Comparison of ENCODE assay signal across 13 mouse cellular contexts in genomic region chr8:12324991-12325601, GRCm38 (mm10). TPM values are rescaled to one million over a fixed set of nuclear protein-coding genes. Genes with fewer than 3 reads are reported as not detected.
DNase-seq lines count a peak whose midpoint lies in the region; ATAC-seq lines count a peak whose summit lies in the region.
"Had no signal": no experiment of that assay in that cellular context is flagged by ENCODE, and none has a peak within 500 bp of the region (broad histone marks: within the 10 kb centered on the region; RNA-seq: fewer than 3 reads in every experiment).

No protein-coding gene starts in this region.

- peak overlapping the region; percentile 20 for H3K4me3 ChIP-seq in forebrain, embryonic 15.5 days
- H3K4me3 ChIP-seq in midbrain, embryonic 11.5 days (ENCODE audit: low read depth, low read length), result no peak overlapping the region

- H3K9me3 ChIP-seq in forebrain, embryonic 15.5 days, result no peaks in the 10 kb centered on the region
- no peaks in the 10 kb centered on the region for H3K9me3 ChIP-seq in midbrain, embryonic 11.5 days (ENCODE audit: control insufficient read depth, low read length)
- H3K9me3 ChIP-seq: G1E had no signal

- no peak for ATAC-seq in forebrain, embryonic 15.5 days (replicated peaks)
- peak; percentile 56 for ATAC-seq in midbrain, embryonic 11.5 days (ENCODE audit: low FRiP score)

- H3K9ac ChIP-seq in forebrain, embryonic 15.5 days (replicated peaks), result peak overlapping the region; percentile 37
- no peak overlapping the region for H3K9ac ChIP-seq in midbrain, embryonic 11.5 days (ENCODE audit: low read length)
- H3K9ac ChIP-seq: lung, embryonic 14.5 days had no signal

- WGBS in forebrain, embryonic 15.5 days, result 7% methylated on average over 16 of the region's 16 CpGs
- 18% methylated on average over 16 of the region's 16 CpGs for WGBS in midbrain, embryonic 11.5 days

- H3K27me3 ChIP-seq in forebrain, embryonic 15.5 days, result 0 out of 2 replicates have a peak, but pooled peaks cover 6% of the 10 kb centered on the region
- peaks cover 87% of the 10 kb centered on the region for H3K27me3 ChIP-seq in midbrain, embryonic 11.5 days (ENCODE audit: control insufficient read depth, insufficient read depth, low read length)

- peak overlapping the region; percentile 86 for H3K27ac ChIP-seq in forebrain, embryonic 15.5 days (replicated peaks)
- no peak overlapping the region for H3K27ac ChIP-seq in midbrain, embryonic 11.5 days (ENCODE audit: low read depth, low read length)

- no peaks in the 10 kb centered on the region for H3K36me3 ChIP-seq in forebrain, embryonic 15.5 days
- H3K36me3 ChIP-seq in midbrain, embryonic 11.5 days (ENCODE audit: control insufficient read depth, insufficient read depth, low read length), result no peaks in the 10 kb centered on the region
- H3K36me3 ChIP-seq: G1E had no signal

- H3K4me1 ChIP-seq in forebrain, embryonic 15.5 days, result peaks cover 81% of the 10 kb centered on the region
- H3K4me1 ChIP-seq in midbrain, embryonic 11.5 days (ENCODE audit: control insufficient read depth, insufficient read depth, low read length), result peaks cover 34% of the 10 kb centered on the region

- peak overlapping the region; percentile 33 for H3K4me2 ChIP-seq in forebrain, embryonic 15.5 days (replicated peaks)
- H3K4me2 ChIP-seq in midbrain, embryonic 11.5 days, result no peak overlapping the region
- H3K4me2 ChIP-seq: lung, embryonic 14.5 days had no signal

- peak; percentile 13 for DNase-seq in R1 (ENCODE audit: low read depth, low spot score)
- peak; percentile 24 to 42 for DNase-seq in adrenal gland, postnatal 36 days
- peak; percentile 93 for DNase-seq in midbrain, embryonic 11.5 days (ENCODE audit: low spot score, missing footprints)
- no peak for DNase-seq in T-cell, adult 2 months (ENCODE audit: low spot score)
- DNase-seq in c-Kit-positive CD71-positive TER-119-positive erythroid progenitor cells, embryonic 14.5 days (ENCODE audit: low spot score), result no peak
- DNase-seq in ovary, adult 18-20 months (ENCODE audit: low spot score), result no peak
- DNase-seq: gastrocnemius, postnatal 10 days; kidney, adult 11 months; lung, embryonic 14.5 days had no signal

RNA-seq across cellular contexts. Expression of gene A230072I06Rik, which starts 46.5 kb away (rescaled TPM):
- total RNA-seq in adrenal gland, postnatal 36 days (2021), result not detected
- polyA plus RNA-seq in forebrain, embryonic 15.5 days (2015; fragmentation: Nextera tagmentation; extraction: Ambion mirVana), result 0.29 and 0.45 TPM in 2 replicates
- polyA plus RNA-seq in midbrain, embryonic 11.5 days (2014; fragmentation: Nextera tagmentation; extraction: Ambion mirVana), result not detected in 2 replicates
- total RNA-seq: gastrocnemius, postnatal 10 days; left cerebral cortex, postnatal 10 days had no signal
- polyA plus RNA-seq: G1E; lung, embryonic 14.5 days; urinary bladder, adult 2 months had no signal

Comparison
In these comparisons a context has a peak if more than half of its experiments do, and no peak if none do; other contexts are left out.
1. DNase-seq: peak in R1 (single experiment), adrenal gland, postnatal 36 days (2 of 2) and midbrain, embryonic 11.5 days (single experiment); none in T-cell, adult 2 months (single experiment), c-Kit-positive CD71-positive TER-119-positive erythroid progenitor cells, embryonic 14.5 days (single experiment) and ovary, adult 18-20 months (single experiment).